Mouse (Mus musculus): ENCODE measurements around the gene Cyp8b1.

Cyp8b1 gene

GRCm38 (mm10) chr9:121880840-121881239, 35.3 kb downstream of the Cyp8b1 start:
- no peaks in the 10 kb centered on the region; the same call in 1 of the 2 replicates for H3K27me3 ChIP-seq (ENCODE audit: insufficient read depth, low read length)
- H3K4me3 ChIP-seq (replicated peaks; ENCODE audit: low read length), result no peak overlapping the region
- H3K36me3 ChIP-seq (ENCODE audit: insufficient read depth, low read length), result no peaks in the 10 kb centered on the region
- H3K9me3 ChIP-seq (ENCODE audit: low read length), result peaks cover 7% of the 10 kb centered on the region
- TF ChIP-seq POU5F1 (IDR thresholded peaks at IDR 0.05; ENCODE audit: borderline replicate concordance, low read length) (no peak), NANOG (IDR thresholded peaks at IDR 0.05; ENCODE audit: borderline replicate concordance, low read length) (no peak), CTCF (conservative IDR thresholded peaks at IDR 0.05; ENCODE audit: low read length) (peak; percentile 68)
- H3K4me1 ChIP-seq (replicated peaks; ENCODE audit: low read depth, low read length), result 0 out of 2 replicates have a peak, but pooled peaks cover 4% of the 10 kb centered on the region

GRCm38 (mm10) chr9:121877052-121877740, 38.9 kb downstream of the Cyp8b1 start:
- Histone ChIP-seq H3K9me3 (ENCODE audit: low read length) (peaks cover 7% of the 10 kb centered on the region), H3K27me3 (ENCODE audit: insufficient read depth, low read length) (no peaks in the 10 kb centered on the region; the same call in 1 of the 2 replicates), H3K4me3 (replicated peaks; ENCODE audit: low read length) (no peak overlapping the region), H3K36me3 (ENCODE audit: insufficient read depth, low read length) (no peaks in the 10 kb centered on the region), H3K4me1 (replicated peaks; ENCODE audit: low read depth, low read length) (0 out of 2 replicates have a peak, but pooled peaks cover 10% of the 10 kb centered on the region)
- TF ChIP-seq NANOG (IDR thresholded peaks at IDR 0.05; ENCODE audit: borderline replicate concordance, low read length) (no peak), POU5F1 (IDR thresholded peaks at IDR 0.05; ENCODE audit: borderline replicate concordance, low read length) (no peak), CTCF (conservative IDR thresholded peaks at IDR 0.05; ENCODE audit: low read length) (peak; percentile 96)

GRCm38 (mm10) chr9:121873578-121873977, 42.5 kb downstream of the Cyp8b1 start:
- Histone ChIP-seq H3K27me3 (ENCODE audit: insufficient read depth, low read length) (no peaks in the 10 kb centered on the region; the same call in 1 of the 2 replicates), H3K9me3 (ENCODE audit: low read length) (peaks cover 5% of the 10 kb centered on the region), H3K4me3 (replicated peaks; ENCODE audit: low read length) (no peak overlapping the region), H3K36me3 (ENCODE audit: insufficient read depth, low read length) (no peaks in the 10 kb centered on the region), H3K4me1 (replicated peaks; ENCODE audit: low read depth, low read length) (0 out of 2 replicates have a peak, but pooled peaks cover 6% of the 10 kb centered on the region)
- no peak for TF ChIP-seq CTCF (conservative IDR thresholded peaks at IDR 0.05; ENCODE audit: low read length)
- no peak for TF ChIP-seq NANOG (IDR thresholded peaks at IDR 0.05; ENCODE audit: borderline replicate concordance, low read length)
- TF ChIP-seq POU5F1 (IDR thresholded peaks at IDR 0.05; ENCODE audit: borderline replicate concordance, low read length), result no peak

GRCm38 (mm10) chr9:121872062-121872683, 43.9 kb downstream of the Cyp8b1 start:
- H3K9me3 ChIP-seq (ENCODE audit: low read length), result no peaks in the 10 kb centered on the region
- no peak overlapping the region for H3K4me3 ChIP-seq (replicated peaks; ENCODE audit: low read length)
- H3K4me1 ChIP-seq (replicated peaks; ENCODE audit: low read depth, low read length), result 0 out of 2 replicates have a peak, but pooled peaks cover 6% of the 10 kb centered on the region
- TF ChIP-seq CTCF (conservative IDR thresholded peaks at IDR 0.05; ENCODE audit: low read length) (no peak), NANOG (IDR thresholded peaks at IDR 0.05; ENCODE audit: borderline replicate concordance, low read length) (no peak), POU5F1 (IDR thresholded peaks at IDR 0.05; ENCODE audit: borderline replicate concordance, low read length) (no peak)
- no peaks in the 10 kb centered on the region for H3K27me3 ChIP-seq (ENCODE audit: insufficient read depth, low read length)
- no peaks in the 10 kb centered on the region for H3K36me3 ChIP-seq (ENCODE audit: insufficient read depth, low read length)

GRCm38 (mm10) chr9:121869973-121870515, 46.1 kb downstream of the Cyp8b1 start:
- Histone ChIP-seq H3K9me3 (ENCODE audit: low read length) (no peaks in the 10 kb centered on the region), H3K27me3 (ENCODE audit: insufficient read depth, low read length) (no peaks in the 10 kb centered on the region), H3K4me1 (replicated peaks; ENCODE audit: low read depth, low read length) (0 out of 2 replicates have a peak, but pooled peaks cover 6% of the 10 kb centered on the region), H3K36me3 (ENCODE audit: insufficient read depth, low read length) (no peaks in the 10 kb centered on the region), H3K4me3 (replicated peaks; ENCODE audit: low read length) (no peak overlapping the region)
- no peak for TF ChIP-seq CTCF (conservative IDR thresholded peaks at IDR 0.05; ENCODE audit: low read length)
- TF ChIP-seq POU5F1 (IDR thresholded peaks at IDR 0.05; ENCODE audit: borderline replicate concordance, low read length), result no peak
- TF ChIP-seq NANOG (IDR thresholded peaks at IDR 0.05; ENCODE audit: borderline replicate concordance, low read length), result no peak

- TF ChIP-seq CTCF (conservative IDR thresholded peaks at IDR 0.05; ENCODE audit: low read length) (no peak), POU5F1 (IDR thresholded peaks at IDR 0.05; ENCODE audit: borderline replicate concordance, low read length) (no peak), NANOG (IDR thresholded peaks at IDR 0.05; ENCODE audit: borderline replicate concordance, low read length) (no peak)
- no peaks in the 10 kb centered on the region for H3K36me3 ChIP-seq (ENCODE audit: insufficient read depth, low read length)
- H3K4me1 ChIP-seq (replicated peaks; ENCODE audit: low read depth, low read length), result no peaks in the 10 kb centered on the region
- no peaks in the 10 kb centered on the region for H3K27me3 ChIP-seq (ENCODE audit: insufficient read depth, low read length)
- no peaks in the 10 kb centered on the region for H3K9me3 ChIP-seq (ENCODE audit: low read length)
- no peak overlapping the region for H3K4me3 ChIP-seq (replicated peaks; ENCODE audit: low read length)
Observed at GRCm38 (mm10) chr9:121869432-121869831, 46.7 kb downstream of the Cyp8b1 start.

- Histone ChIP-seq H3K36me3 (ENCODE audit: insufficient read depth, low read length) (no peaks in the 10 kb centered on the region), H3K27me3 (ENCODE audit: insufficient read depth, low read length) (no peaks in the 10 kb centered on the region; the same call in 1 of the 2 replicates), H3K4me1 (replicated peaks; ENCODE audit: low read depth, low read length) (no peaks in the 10 kb centered on the region), H3K4me3 (replicated peaks; ENCODE audit: low read length) (no peak overlapping the region), H3K9me3 (ENCODE audit: low read length) (no peaks in the 10 kb centered on the region)
- TF ChIP-seq POU5F1 (IDR thresholded peaks at IDR 0.05; ENCODE audit: borderline replicate concordance, low read length) (no peak), CTCF (conservative IDR thresholded peaks at IDR 0.05; ENCODE audit: low read length) (no peak), NANOG (IDR thresholded peaks at IDR 0.05; ENCODE audit: borderline replicate concordance, low read length) (no peak)
Observed at GRCm38 (mm10) chr9:121868236-121868635, 47.9 kb downstream of the Cyp8b1 start.

- no peaks in the 10 kb centered on the region for H3K4me1 ChIP-seq (replicated peaks; ENCODE audit: low read depth, low read length)
- no peak overlapping the region for H3K4me3 ChIP-seq (replicated peaks; ENCODE audit: low read length)
- TF ChIP-seq POU5F1 (IDR thresholded peaks at IDR 0.05; ENCODE audit: borderline replicate concordance, low read length), result no peak
- no peak for TF ChIP-seq NANOG (IDR thresholded peaks at IDR 0.05; ENCODE audit: borderline replicate concordance, low read length)
- no peak for TF ChIP-seq CTCF (conservative IDR thresholded peaks at IDR 0.05; ENCODE audit: low read length)
- no peaks in the 10 kb centered on the region for H3K36me3 ChIP-seq (ENCODE audit: insufficient read depth, low read length)
- H3K27me3 ChIP-seq (ENCODE audit: insufficient read depth, low read length), result no peaks in the 10 kb centered on the region; the same call in 1 of the 2 replicates
- H3K9me3 ChIP-seq (ENCODE audit: low read length), result no peaks in the 10 kb centered on the region
Observed at GRCm38 (mm10) chr9:121867632-121868031, 48.5 kb downstream of the Cyp8b1 start.

Measured in E14TG2a.4 (cell line).